Mouse (Mus musculus): ENCODE data around the gene Mafg.

Mafg gene

DNA sequence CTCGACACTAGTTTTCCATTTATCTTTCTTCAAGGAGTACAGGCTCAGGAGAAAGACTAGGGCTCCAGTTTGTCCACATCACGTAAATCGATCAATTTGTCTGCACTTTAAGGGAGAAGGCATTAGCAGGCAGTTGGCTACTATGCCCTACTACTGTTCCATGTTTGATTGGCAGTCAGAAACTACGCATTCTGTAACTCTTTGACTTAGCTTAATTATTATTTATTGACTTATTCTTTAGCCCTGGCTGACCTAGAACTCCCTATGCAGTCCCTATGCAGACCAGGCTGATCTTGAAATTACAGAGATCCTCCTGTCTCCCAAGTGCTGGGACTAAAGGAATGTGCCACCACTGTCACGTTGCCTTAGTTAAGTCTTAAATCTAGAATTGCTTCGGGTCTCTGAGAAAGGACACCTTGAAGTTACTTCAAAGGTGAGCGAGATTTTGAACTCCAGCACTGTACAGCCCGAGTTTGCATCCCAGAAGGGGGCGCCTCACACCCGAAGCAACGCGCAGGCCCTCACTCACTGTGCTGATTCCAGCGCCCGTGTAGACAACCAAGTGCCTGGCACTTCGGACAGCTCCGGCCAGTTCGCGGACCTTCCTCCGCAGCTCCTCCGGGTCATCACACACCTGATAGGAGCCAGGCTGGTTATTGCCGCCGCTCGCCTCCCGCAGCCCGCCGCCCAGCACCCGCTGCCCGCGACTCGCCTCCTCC, 9.3 kb downstream of the Mafg start:
- peak; percentile 55 to 56 for DNase-seq (ENCODE audit: low spot score in 2 of 2)

DNA sequence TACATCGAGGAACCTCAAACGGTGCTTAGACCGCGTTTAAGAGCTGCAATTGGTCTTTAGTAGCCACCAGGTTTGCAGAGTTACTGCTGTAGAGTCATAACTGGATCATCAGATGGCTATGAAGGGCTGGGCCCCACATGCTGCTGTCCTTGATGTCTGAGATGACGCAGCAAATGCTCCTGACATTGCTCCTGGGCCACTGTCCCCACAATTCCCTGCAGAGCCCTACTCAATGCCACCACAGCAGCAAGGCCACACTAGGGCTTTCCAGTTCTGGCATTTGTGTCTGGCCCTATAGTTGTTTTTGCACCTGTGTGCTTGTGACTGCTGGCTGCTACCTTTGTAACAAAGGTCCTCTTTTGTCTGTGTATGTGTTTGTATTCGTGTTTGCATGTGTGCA, 10.6 kb downstream of the Mafg start:
- no peak for DNase-seq (ENCODE audit: low spot score in 2 of 2)

DNA sequence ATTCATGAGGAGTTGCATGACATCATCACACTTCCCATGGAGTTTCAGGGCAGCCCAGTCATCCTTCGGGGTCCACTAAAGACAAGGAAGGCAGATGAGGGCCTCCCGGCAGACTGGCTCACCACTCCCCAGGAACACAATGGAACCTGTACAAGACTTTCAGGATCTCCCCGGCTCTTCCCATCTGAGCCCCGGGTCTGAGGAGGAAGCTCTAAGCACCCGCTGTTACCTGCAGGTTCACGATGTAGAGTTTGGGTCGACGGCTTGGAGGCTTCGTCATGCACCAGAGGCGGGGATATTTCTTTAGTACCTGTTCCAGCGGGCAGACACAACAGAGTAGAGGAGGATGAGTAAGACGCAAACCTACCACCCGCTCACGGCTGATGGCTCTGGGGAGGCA, 13.2 kb downstream of the Mafg start:
- no peak for DNase-seq (ENCODE audit: low spot score in 2 of 2)

DNA sequence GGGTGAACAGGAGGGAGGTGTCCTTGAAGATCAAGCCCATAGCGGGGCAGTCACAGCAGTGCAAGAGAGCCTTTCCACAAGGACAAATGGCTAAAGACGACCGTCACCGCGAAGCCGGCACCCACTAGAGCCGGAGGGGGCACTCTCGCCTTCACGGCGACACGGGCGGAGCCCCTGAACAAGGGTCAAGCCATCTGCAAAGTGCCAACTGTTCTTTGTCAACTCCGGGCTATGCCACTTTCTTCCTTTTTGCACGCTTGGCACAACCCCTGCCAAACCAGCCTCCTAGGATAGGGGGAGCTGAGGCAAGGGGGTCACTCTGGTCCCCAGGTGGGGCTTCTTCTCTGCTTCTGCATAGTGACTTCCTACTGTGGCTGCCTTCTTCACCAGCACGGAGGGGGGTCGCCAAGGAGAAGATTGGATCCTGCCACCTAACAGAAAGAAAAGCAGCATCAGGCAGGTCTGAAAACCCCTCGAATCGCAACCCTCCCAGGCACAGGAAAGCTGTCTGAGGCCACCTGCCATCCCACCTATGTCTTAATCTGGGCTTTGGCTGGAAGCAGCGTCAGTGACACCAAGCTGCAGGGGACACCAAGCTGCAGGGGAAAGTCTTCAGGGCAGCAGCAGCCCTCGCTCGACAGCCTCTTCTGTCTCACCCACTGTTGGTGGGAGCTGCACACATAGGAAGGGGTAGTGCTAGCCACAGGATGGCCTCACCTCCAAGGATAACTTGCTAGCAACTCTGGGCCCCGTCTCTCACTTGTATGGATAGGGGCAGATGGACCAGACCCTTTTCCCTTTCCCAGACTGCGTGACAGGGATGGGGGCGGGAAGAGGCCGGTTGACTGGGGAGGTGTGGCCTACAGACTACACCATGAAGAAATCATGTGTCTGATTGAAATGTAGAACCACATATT, 14.5 kb downstream of the Mafg start:
- no peak for DNase-seq (ENCODE audit: low spot score in 2 of 2)

DNA sequence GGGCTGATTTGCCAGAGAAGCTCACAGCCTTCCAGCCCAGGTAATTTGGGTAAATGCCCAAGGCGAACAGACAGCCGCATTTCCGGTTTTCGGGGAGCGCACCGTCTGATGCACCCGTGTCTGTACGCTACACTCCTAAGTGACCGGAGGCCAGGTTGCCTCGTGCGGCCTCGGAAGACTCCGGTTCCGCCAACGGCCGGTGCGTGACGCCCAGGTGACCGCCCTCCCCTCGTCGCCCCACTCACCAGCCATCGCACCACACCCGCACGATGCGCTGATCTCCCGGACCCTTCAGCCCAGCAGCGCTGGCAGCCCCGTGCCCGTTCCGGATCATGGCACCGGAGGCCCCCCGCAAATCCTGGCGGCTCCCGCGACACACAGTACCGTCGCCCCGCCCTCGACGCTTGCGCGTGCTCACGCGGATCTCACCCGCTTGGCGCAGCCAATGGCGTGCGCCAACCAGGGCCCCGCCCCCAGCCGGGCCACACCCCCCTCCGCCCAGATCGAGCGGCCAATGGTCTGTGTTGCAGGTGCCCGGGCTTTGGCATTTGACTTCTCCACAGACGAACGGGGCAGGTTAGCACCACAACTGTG, 15.8 kb downstream of the Mafg start, which contains the start of gene Pcyt2:
TSS of gene Pcyt2 (minus strand) at position 418 of the 594 bp plus-strand sequence.
- peak; percentile 85 for DNase-seq (ENCODE audit: low spot score in 2 of 2)

DNA sequence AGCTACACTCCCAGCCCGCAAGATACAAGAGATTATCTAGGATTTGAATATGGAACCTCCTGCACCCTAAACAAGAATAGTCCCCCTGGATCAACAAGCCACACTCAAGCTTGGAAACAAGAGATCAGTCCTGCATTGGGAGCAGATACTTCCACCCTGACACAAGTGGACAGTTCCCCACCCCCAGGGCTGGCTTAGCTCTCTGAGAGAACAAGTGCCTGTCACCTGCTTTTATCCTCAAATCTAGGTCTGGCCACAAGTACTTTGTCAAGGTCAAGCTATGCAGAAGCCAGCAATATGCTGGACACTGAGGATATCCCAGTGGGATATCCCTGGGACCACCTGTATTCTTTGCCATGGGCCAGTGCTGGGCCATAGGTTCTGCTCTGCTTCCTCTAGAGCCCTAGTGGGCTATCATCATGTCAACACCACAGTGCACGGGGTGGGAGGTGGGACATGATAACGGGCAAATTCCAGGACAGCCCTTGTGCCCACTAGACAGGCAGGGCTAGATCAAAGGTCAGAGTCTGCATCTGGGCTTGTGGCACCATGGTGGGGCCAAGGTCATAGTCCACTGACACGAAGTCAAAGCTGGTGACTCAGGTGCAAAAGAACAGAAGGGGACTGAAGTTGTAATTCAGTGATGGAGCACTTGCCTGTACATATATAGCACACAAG, 16.6 kb downstream of the Mafg start:
- DNase-seq (ENCODE audit: low spot score in 2 of 2), result no peak

DNA sequence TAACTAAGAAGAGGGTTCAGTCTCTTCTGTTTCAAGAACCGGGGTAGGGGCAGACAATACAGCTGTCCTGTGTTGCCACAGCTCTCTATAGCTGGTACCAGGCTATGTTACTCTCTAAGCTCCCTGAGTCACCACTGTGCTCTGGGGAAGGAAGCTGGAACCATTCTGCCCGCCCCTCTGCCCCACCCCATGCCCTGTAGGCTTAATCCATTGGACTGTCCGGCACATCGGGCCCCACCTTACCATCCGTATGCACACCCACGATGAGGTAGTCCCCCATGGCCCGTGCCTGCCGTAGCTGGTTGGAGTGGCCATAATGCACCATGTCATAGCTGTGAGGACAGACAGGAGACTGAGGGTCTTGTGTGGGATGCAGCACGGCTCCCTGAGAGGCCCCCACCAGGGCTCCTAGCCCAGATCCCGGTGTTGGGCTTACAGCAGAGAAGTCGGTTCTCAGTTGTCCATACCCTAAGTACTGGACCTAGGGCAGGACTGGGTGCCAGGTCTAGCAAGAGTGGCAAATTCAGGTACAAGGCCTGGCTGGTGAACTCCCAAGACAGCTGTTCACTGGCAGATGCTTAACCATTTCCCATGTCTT, 17.7 kb downstream of the Mafg start:
- no peak for DNase-seq (ENCODE audit: low spot score in 2 of 2)

DNA sequence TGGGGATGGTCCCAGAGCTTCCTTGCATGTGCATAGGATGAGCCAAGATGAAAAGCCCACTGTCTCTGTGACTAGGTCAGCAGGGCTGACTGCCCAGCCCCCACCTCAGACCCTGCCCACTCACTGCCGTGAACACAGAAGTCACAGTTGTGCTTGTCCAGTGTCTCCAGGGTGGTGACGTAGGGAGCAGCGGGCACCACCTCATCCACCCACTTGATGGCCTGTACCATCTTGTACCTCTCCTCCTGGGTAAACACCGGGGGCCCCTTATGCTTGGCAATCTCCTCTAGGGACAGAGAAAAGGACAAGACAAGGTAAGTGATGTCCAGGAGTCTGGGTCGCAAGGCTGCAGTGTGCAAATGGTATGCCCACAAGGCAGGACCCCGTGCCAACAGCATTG, 18.2 kb downstream of the Mafg start:
- no peak for DNase-seq (ENCODE audit: low spot score in 2 of 2)

DNA sequence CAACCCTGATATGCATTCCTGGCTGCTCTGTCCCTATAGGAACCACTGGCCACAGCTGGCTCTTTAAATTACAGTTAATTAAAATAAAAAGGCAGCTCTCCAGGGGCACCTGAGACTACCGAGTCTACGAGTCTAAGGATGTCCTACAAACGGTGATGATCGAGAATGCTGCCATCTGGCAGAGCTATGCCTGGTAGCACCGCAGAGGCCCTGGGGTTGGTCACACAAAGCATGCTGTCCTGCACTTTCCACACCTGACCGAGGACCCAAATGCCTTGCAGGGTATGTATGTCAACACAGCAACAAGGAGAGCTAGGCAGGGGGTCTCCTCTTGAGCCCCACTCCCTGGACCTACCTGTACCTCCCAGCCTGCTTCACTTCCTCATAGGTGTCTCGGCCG, 19.4 kb downstream of the Mafg start:
- DNase-seq (ENCODE audit: low spot score in 2 of 2), result no peak

DNA sequence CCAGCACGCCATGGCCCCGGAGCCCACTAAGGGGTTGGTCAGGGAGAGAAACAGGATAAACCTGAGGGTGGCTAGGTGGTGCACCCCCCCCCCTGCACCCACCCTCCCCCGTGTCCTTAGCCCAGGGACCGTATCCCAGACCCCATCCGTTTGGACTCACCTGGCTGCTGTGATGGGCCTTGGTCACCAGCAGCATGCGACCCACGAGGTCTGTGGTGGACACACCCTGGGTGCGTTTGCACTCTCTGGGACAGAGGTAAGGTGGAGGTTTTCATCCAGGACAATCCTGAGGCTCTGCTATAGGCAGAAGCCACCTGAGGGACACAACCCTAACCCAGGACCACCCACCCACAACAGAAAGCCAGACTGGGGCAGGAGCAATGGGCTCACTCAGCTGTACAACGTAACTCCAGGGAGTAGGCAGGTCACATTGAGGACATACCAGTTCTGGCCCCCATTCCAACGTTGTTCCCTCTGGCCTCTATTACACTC, 19.9 kb downstream of the Mafg start:
- no peak for DNase-seq (ENCODE audit: low spot score in 2 of 2)

DNA sequence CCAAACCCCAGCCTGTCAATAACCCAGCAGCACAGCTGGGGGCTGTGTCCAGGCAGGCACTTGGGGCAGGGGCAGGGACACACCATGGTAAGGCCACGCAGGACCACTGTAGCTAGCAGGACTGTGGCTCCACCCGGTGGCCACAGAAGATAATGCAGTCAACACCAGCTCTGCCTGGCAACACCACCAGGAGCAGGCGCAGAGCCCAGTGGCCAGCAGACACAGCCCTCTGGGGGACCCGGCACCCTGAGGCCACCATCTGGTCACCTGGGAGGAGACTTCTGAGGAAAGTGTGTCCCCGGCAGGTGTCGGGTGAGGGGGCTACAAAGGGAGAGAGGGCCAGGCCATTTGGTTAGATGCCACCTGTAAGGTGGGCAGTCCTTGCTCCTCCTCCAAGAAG, 20.6 kb downstream of the Mafg start:
- no peak for DNase-seq (ENCODE audit: low spot score in 2 of 2)

DNA sequence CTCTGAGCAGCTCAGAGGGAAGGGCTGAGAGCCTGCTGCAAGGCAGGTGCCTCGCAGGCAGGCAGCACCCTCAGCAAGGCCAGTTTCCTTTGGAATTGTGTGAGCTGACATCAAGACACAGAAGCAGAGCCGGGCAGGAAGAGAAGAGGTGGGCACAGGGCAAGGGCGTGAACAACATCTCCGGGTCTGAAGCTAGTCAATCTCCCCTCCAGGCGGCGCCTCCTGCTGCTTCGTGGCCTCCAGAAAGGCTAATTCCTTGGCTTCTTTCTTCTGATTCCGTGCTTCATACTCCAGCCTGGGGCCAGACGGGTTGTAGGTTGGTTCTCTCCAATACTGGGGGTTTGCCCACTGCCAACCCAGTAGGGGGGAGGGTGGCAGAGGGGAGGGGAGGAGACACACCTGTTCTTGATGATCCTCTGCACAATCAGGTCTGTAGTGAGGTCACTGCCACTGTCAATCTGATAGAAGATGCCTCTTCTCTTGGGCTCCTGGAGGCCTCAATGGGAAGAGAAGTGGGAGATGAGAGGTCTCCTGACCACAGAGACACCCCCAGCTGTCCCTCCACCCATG, 22.8 kb downstream of the Mafg start:
- DNase-seq (ENCODE audit: low spot score in 2 of 2), result no peak

DNA sequence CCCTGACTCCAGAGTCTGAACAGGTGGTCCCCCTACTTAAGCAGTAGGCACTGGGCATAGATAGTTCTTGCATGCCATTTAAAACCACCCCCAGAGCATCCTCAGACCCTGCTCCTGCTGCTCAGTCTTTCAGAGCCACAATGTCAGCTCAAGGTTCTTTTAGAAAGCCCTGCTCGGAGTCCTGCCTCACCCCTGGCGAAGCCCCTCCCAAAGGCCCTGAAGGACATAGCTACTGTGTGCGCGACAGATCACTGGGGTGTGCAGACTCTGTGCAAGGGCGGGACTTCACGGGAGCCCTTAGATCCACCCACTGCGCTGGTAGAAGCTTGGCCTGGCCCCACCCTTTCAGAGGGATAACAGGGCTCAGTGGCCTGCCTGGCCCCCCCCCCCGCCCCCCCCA, 24.1 kb downstream of the Mafg start:
- DNase-seq (ENCODE audit: low spot score in 2 of 2), result no peak

DNA sequence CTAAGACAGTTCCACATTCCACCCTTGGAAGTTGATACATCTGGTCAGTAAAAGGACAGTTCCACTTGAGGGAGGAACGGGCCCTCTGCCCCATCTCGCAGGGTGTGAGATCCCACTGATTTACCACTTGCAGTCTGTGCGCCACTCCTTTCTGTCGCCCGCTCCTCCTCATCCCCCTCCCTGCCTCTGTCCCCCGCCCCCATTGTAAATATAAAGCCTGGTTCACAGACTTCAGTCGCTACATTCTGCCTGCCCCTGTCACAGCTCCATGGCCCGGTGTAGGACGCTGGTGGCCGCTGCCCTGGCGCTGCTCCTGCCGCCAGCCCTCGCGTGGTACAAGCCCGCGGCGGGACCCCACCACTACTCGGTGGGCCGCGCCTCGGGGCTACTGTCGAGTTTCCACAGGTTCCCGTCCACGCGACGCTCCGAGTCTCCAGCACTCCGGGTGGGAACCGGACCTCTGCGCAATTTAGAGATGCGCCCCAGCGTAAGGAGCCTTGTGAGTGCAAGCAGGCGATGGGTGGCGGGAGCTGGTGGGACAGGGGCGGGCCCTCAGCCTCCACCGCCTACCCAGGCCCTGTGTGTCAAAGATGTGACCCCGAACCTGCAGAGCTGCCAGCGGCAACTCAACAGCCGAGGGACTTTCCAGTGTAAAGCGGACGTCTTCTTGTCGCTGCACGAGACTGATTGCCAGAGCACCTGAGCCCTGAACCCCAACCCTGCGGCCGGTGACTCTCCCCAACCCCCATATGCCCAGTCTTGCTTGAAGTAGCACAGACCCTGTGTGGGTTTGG, 25.0 kb downstream of the Mafg start, which contains the start of gene Npb:
TSS of gene Npb (plus strand) at position 237 of the 794 bp plus-strand sequence.
- no peak for DNase-seq (ENCODE audit: low spot score in 2 of 2)

DNA sequence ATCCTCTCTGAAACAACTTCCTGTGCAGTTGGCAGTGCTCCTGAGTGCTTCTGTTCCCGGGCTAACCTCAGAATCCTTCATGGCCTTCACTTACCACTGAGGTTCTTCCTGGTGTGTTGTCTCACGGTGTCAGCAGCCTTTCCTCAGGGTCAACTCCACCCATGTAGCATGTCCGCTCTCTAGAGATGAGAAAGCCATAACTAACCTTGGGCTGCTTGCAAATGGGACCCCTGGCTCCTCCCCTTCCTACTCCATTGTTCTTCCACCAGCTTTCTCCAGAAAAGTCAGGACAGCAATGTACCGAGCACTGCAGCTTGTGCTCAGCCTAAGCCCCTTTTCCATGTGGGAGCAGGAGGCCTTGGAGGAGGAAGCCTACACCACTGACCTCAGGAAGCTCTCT, 26.6 kb downstream of the Mafg start:
- no peak for DNase-seq (ENCODE audit: low spot score in 2 of 2)

DNA sequence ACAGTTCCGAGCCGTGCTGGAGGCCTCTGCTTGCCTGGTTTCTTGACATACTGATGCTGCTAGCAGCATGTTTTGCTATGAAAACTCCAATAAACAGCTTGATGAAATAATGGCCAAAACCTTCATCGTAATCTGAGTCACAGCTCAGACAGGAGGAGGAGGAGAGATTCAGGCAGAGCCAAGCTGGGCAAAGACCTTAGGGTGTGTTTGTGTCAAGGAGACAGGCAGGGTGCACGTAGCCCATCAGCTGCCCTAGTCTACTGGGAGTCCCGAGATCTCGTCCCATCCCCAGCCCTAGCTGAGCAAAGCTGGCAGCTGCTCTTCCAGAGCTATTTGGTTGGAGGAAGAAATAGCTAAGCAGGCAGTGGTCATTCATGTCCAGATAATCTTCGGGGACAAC, 27.7 kb downstream of the Mafg start:
- DNase-seq (ENCODE audit: low spot score in 2 of 2), result no peak

DNA sequence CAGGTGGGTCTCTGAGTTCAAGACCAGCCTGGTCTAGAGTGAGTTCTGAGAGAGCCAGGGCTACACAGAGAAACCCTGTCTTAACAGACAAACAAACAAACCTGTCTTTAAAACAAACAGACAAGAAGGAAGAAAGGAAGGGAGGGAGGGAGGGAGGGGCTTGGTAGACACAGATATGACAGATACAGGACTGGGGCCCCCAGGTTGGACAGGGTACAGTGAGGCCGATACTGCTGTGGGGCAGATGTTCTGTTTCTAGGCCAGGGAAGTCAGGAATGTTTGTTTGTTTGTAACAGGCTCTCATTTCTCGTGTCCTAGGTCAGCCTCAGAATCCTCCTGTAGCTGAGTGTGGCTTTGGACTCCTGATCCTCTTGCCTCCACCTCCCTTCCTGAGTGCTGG, 29.9 kb downstream of the Mafg start:
- no peak for DNase-seq (ENCODE audit: low spot score in 2 of 2)

DNA sequence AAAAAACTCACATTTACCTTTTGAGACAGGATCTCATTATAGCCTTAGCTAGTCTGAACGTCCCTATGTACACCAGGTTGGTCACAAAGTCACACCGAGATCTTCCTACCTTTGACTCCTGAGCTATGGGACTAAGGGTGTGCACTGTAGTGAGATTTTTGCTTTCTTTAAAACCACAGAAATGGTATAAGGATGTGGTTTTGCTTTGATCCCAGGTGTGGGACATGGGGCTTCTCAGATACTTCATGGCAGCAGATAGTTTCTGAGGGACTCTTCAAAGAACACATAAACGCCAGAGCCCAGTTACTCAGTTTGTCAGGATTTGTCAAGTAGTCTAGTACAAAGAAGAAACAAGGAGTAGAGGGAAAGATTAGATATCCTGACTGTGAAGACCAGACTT, 32.7 kb downstream of the Mafg start:
- DNase-seq (ENCODE audit: low spot score in 2 of 2), result no peak

DNA sequence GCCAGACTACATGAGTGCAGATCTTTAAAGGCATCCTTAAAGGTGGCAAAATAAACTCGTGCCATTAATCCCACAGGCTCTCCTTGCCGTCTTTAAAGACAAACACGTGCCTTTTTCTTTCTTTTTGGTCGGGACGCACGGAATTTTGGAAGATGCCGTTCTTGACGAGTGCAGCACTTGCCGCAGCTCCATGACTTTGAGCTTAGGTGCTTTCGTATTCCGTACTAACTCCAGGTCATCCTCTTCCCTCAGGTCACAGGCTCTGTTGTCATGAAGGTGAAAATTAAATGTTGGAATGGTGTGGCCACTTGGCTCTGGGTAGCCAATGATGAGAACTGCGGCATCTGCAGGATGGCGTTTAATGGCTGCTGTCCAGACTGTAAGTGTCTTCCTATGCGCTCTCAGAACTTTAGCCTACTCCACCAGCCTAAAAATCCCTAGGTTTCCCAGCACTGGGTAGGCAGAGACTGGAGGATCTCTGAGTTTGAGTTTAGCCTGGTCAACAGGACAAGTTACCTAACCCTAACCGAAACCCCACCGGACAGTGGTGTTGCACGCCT, 34.3 kb downstream of the Mafg start:
- DNase-seq (ENCODE audit: low spot score in 2 of 2), result no peak
